Mouse (Mus musculus) left cerebral cortex, adult 18-20 months (tissue): ENCODE results near the gene Tgif1. TPM values are rescaled to one million over a fixed set of nuclear protein-coding genes. Genes with fewer than 3 reads are reported as not detected.

ENCODE experiments used
- DNase-seq, 2 experiments: peaks; one replicate each; pipeline ENCODE4 v3.0.0; 2021 to 2022; ENCODE audit warnings: low spot score in 2 of 2, mixed read lengths in 1 of 2
- long read RNA-seq, 2 experiments: library from polyadenylated mRNA; stranded (forward); transcript quantifications; one replicate each; pipeline ENCODE4 v2.0.0; 2021
- total RNA-seq, 2 experiments: library from RNA; stranded (reverse); gene quantifications; 2 replicates each; pipeline ENCODE4 v1.2.3; 2021

The Tgif1 gene
- total RNA-seq = 1 to 10 TPM; 2.3 to 2.6 TPM
- long read RNA-seq, experiment 1 = 0 reads
- long read RNA-seq, experiment 2, partial matches to known transcripts = 0 of 1 reads
- long read RNA-seq, experiment 2, other reads (novel, unspliced or antisense) = 1 of 1 reads

- DNase-seq = no peak
These were observed at the start of gene Tgif1 for GRCm38 (mm10) chr17:70853436-70853905. TSS of gene Tgif1 (minus strand) at chr17:70853546.

- DNase-seq = no peak
These were observed 47.3 kb upstream of the Tgif1 start for GRCm38 (mm10) chr17:70900660-70901059.

GRCm38 (mm10) chr17:70899642-70900041, 46.3 kb upstream of the Tgif1 start:
- no peak for DNase-seq

- peak in 1 of 2 experiments; percentile 8 for DNase-seq
These were observed 41.5 kb upstream of the Tgif1 start for GRCm38 (mm10) chr17:70894867-70895266.

GRCm38 (mm10) chr17:70893151-70893550, 39.8 kb upstream of the Tgif1 start:
- DNase-seq = no peak

- no peak for DNase-seq
These were observed 39.1 kb upstream of the Tgif1 start for GRCm38 (mm10) chr17:70892288-70893096.

GRCm38 (mm10) chr17:70890571-70890970, 37.2 kb upstream of the Tgif1 start:
- no peak for DNase-seq

- no peak for DNase-seq
These were observed 35.3 kb upstream of the Tgif1 start for GRCm38 (mm10) chr17:70888657-70889056.

- DNase-seq = no peak
These were observed 34.5 kb upstream of the Tgif1 start for GRCm38 (mm10) chr17:70887848-70888247.

GRCm38 (mm10) chr17:70886641-70887391, 33.5 kb upstream of the Tgif1 start:
- no peak for DNase-seq

GRCm38 (mm10) chr17:70885868-70886267, 32.5 kb upstream of the Tgif1 start:
- no peak for DNase-seq

- no peak for DNase-seq
These were observed 28.6 kb upstream of the Tgif1 start for GRCm38 (mm10) chr17:70881934-70882333.

- no peak for DNase-seq
These were observed 27.8 kb upstream of the Tgif1 start for GRCm38 (mm10) chr17:70881194-70881593.

- DNase-seq = no peak
These were observed 24.9 kb upstream of the Tgif1 start for GRCm38 (mm10) chr17:70878237-70878636.

GRCm38 (mm10) chr17:70873778-70874124, 20.4 kb upstream of the Tgif1 start:
- DNase-seq = no peak

GRCm38 (mm10) chr17:70872936-70873777, 19.8 kb upstream of the Tgif1 start:
- DNase-seq = peak in 1 of 2 experiments; percentile 21

- DNase-seq = no peak
These were observed 19.0 kb upstream of the Tgif1 start for GRCm38 (mm10) chr17:70872094-70872929.

- DNase-seq = no peak
These were observed 18.3 kb upstream of the Tgif1 start for GRCm38 (mm10) chr17:70871676-70872075.

GRCm38 (mm10) chr17:70870581-70870980, 17.2 kb upstream of the Tgif1 start:
- no peak for DNase-seq

- DNase-seq = no peak
These were observed 15.4 kb upstream of the Tgif1 start for GRCm38 (mm10) chr17:70868577-70869229.
